Mouse (Mus musculus) spleen, postnatal 4 days (tissue): ENCODE measurements at regions not wholly inside any gene's neighbourhood (a gene's known extent, or its start where the extent isn't known, plus 50 kb on each side); places are given as distances from the start of the nearest gene placed in this dataset.

ENCODE experiments used
- DNase-seq, 2 experiments: peaks; one replicate each; pipeline ENCODE4 v3.0.0; 2022; ENCODE audit warnings: low spot score in 2 of 2

GRCm38 (mm10) chr15:36719241-36719640 is 288.3 kb downstream of the Zfp706 start:
- DNase-seq = no peak

DNA sequence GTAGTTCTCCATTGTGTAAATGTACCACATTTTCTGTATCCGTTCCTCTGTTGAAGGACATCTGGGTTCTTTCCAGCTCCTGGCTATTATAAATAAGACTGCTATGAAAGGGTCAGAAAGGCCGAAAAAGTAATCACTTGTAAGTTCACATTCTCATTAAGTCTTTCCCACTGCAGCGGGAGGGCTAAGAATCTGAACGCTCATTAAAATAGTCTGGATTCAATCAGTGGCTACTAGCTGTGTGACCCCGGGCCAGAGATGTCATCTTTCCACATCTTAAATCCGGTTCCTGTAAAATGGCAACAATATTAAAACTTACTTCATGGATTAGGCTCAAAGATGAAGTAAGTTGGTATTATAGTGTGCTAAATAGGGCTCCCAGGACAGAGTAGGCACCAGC is 289.7 kb downstream of the Zfp706 start:
- no peak for DNase-seq

DNA sequence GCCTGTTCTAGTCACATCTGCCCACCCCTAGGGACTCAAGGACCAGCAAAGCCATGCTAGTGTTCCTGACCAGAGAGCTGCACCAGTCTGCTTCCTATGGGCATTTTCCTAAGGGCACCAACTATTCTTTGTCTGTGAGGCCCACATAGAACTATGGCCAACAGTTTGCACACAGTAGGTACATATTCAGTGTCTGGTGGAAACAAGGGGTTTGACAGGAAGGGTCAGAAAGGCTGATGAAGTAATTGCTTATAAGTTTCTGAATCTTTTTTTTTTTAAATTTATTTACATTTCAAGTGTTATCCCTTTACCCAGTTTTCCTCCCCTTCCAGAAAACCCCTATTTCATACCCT is 290.9 kb downstream of the Zfp706 start:
- no peak for DNase-seq

GRCm38 (mm10) chr15:36715745-36716685 is 291.6 kb downstream of the Zfp706 start:
- peak; percentile 60 to 84 for DNase-seq

DNA sequence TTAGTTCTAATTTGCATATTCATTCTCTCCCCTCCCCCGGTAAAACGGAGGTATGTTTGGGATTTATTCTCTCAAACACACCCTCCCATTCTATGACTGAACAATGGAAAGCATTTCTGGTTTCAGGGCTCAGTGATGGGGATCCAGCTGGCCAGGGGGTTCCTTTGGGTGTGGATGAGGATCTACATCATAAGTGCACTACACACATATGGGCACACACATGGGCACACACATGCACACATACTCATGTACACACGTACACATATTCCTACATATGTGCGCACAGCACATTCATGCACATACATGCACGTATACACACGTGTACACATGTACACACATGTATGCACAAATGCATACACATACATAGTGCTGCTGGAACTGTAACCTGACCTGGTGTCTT is 292.4 kb downstream of the Zfp706 start:
- no peak for DNase-seq

DNA sequence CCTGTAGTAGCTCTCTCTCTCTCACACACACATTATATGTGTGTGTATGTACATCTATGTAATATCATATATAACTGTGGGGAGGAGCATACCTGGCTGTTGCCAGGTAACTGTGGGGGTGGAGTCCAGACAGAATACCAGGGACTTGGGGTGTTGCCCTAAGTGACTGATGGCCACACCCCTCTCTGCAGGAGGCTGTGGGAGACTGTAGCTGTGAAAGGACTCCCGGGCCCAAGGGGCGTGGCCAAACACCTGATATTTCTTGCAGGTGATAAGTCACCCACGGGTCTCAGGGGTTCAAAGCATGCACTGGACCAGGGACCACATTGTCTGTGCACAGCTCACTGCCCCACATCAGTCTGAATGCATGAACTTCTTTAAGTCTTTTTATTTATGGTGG is 297.8 kb downstream of the Zfp706 start:
- DNase-seq = no peak

DNA sequence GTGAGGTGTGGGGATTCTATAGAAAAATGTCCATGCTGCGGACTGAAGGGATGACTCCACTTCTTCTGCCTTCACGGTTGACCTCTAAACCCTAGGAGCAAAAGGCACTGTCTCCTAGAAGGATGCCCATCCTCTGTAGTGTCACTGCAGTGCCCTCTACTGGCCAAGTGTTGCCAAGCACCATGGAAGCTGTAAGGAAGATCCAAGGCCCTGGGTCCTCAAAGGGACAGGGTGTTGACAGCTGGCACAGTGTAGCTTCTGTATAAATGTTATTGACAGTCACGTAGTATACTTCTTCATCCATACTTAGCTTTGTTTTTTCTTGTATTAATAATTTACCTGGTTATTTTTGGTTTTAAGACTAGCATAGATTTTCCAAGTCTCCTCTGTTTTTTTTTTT is 299.1 kb downstream of the Zfp706 start:
- peak; percentile 86 to 96 for DNase-seq

GRCm38 (mm10) chr15:36705990-36706389 is 301.6 kb downstream of the Zfp706 start:
- DNase-seq = peak; percentile 70 to 78

DNA sequence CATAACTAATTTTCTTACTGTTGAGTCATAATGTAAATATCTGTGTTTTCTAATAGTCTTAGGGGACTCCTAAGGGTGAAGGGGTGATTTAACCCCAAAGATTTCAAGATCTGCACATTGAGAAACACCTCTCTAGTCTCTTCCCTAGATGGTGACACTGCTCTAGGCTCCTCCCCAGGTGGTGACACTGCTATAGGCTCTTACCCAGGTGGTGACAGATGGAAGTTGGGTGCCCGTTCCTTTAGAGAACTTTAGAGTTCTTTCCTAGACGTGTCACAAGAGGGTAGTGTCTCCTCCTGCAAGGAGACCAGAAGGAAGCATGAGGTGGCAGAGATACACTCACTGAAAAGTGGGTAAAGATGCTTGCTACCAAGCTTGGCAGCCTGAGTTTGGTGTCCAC is 302.2 kb downstream of the Zfp706 start:
- DNase-seq = no peak

DNA sequence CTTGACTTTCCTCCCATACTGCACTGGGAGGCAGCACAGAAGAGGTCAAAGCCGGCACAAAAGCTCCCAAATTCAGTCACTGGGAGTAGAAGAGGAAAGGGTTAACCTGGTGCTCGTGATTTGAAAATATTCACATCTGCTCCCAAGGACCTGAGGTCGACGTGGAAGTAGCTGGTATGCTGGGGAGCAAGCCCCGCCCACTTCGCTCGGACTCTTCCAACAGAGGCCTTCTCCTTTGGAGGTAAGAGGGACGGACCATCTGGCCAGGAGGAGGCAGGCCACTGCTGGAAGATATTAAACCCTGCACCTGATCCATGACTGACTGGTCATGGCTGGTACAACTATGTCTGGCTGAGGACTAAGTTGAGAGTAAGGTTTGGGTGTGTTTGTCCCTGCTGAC is 305.7 kb downstream of the Zfp706 start:
- no peak for DNase-seq

DNA sequence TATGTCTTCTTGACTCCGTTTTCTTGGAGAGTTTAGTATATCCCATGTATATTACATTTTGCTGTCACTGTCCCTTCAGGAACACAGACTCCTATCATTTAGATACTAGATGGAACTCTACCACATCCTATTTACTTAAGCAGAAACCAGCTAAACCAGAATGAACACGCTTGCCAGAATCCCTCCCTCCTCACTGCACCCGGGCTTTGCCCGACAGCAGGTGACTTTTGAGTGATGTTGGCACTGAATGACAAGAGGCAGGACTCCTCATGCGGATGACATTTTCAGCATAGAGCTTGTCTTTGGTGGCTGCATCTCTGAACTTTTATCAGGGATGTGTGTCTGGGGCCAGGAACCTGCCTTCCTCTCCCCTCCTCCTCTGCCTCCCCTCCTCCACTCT is 307.4 kb downstream of the Zfp706 start:
- no peak for DNase-seq

DNA sequence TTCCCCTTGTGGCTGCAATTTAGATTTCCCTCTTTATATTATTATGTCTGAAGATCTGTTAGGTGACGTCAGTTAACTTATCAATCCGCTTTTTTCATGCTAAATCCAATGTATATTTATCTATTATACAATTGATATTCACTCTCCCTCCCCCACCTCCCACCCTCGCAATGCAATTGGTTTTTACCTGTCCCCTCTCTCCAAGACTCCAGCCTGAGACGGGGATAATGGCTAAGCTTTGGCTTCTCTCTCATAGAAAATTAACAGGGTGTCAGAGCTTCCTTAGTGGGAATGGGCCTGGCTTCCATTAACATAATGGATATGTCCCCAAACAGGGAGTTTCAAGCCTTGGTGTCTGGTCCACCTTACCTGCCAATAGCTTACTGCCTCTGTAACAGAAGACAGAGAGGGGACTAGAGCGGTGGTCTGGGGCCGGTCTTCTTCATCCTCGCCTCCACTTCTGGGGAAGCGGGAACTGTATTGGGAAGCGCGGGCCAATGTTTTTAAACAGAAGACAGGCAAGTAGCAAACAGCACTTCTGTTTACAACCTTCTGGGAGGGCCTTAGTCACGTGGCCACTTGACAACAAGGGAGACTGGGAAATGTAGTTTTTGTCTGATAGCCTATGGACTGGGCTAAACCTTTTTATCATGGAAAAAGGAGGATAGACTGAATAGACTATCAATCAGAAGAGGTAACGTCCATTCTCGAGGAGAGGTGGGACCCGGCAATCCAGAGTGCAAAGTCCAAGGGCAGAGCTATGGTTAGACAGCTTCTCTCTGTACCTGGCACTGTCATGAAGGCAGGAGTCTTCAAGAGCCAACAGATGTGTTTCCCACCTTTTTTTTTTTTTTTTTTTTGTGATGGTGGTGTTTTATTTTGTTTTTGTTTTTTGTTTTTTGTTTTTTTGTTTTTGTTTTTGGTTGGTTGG is 312.1 kb downstream of the Zfp706 start:
- no peak for DNase-seq

DNA sequence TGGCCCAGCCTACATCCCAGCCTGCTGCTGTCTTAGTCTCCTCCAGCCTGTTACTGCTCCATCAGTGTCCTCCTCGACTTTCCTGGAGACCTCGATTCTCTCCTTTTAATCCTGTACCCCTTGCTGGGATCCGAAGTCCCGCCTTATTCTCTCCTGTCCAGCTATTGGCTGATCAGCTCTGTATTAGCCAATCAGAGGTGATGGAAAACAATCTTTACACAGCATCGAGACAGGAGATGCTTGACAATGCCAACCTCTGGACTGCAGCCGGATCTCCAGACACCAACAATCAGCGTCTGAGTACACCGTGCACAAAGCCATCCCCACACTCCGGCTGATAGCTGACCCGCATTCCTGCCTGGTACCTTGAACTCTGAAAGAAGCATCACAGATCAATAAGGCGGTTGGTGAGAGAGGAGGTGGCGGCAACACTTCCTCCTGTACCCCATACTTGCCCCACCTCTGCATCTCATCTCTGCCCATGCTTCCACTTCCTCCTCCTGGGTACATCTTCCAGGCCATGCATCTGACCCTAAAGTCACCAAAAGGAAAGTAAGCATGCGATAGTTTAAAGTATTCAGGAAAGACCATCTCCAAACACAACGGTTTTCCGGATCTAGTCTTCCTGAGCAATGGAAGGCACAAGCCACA is 316.4 kb downstream of the Zfp706 start:
- no peak for DNase-seq

DNA sequence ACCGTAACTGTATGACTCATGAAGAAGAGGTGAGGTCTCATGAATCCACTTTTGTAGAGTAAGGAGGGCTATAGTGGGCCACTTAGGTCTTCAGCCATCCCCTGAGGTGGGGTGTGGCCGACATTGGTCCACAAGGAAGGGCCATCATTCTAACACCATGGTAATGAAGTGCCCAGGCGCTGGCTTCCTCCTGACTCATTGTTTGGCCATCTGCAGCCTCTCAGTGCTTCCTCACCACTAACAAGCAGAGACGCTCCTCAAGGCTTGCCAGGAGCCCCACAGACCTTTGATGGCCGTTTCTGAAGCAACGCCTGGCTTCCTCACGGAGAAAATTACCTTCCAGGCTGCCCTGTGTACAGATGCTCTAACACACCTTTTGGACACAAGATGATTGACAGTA is 317.7 kb downstream of the Zfp706 start:
- no peak for DNase-seq

DNA sequence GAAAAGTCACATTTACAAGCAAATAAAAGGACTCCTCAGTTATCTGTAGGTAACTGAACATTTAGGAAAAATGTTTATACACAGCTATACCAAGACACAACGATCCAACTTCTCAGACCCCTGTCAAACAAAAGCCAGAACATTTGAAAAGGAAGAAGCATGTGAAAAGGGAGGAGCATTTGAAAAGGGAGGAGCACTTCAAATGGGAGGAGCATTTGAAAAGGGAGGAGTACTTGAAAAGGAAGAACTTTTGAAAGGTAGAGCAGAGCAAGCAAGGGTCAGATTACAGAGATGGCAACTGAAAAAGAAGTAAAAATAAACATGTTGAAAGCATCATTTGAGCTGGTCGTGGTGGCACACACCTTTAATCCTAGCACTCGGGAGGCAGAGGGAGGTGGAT is 318.3 kb downstream of the Zfp706 start:
- DNase-seq = no peak

GRCm38 (mm10) chr15:36688051-36688754 is 319.4 kb downstream of the Zfp706 start:
- peak; percentile 58 to 77 for DNase-seq

DNA sequence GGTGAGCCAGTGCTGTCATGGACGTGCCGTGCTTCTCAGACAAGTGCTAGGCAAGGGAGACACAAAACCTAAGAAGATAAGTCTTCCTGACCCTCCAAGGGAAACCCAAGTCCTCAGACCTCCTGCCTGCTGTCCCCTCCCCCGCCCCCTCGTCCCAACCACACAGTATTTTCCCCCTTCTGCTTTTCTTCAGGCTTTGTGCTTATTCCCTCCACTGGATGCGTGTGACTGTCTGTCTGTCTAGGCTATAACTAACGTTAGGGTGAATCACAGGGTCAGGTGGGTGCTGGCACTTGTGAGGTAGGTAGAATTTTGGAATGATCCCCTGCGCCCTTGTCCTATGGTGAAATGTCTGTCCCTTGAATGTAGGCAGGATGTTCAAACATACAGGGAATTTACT is 322.9 kb downstream of the Zfp706 start:
- DNase-seq = no peak

- DNase-seq = no peak
These were observed 324.7 kb downstream of the Zfp706 start for GRCm38 (mm10) chr15:36682832-36683231.

- DNase-seq = no peak
These were observed 325.4 kb downstream of the Zfp706 start for GRCm38 (mm10) chr15:36682159-36682558.

- DNase-seq = no peak
These were observed 327.0 kb downstream of the Zfp706 start for GRCm38 (mm10) chr15:36680361-36681140.

DNA sequence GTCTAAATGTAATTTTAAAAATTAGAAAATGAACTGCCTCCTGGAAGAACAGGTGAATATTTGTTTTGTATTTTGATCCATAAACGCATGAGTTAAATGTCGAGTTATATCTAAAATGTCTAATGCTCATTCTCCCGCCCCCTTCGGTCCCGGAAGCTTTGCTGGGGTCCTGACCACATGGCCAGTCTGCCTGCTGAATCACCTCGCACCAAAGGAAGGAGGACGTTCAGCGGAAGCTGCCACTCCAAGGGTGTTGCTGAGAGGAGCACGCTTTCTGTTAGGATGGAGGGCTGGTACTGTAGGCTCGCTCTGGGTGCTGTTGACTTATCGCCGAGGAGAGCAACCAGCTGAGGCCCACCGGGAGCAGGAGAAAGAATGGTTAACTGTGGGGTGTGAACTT is 328.0 kb downstream of the Zfp706 start:
- no peak for DNase-seq
